Mouse (Mus musculus) stomach, embryonic 16.5 days (tissue): Measurements from ENCODE around the gene Rab40c. TPM values are rescaled to one million over a fixed set of nuclear protein-coding genes. Genes with fewer than 3 reads are reported as not detected.
A peak's percentile ranks its signal among the peaks of the same experiment; 100 is the strongest.

Source experiments
- ATAC-seq: fragments of 200-750 bp; cut with Nextera tagmentation; 2 replicates; pipeline ENCODE4 v1.8.0; 2017; ENCODE audit warnings: moderate number of reproducible peaks, moderate TSS enrichment; ENCODE audit not compliant: insufficient read depth, low FRiP score
- H3K27ac ChIP-seq: fragments of 300-500 bp; sonication (generic); 2 replicates; pipeline ENCODE4 v1.5.1; 2014; ENCODE audit warnings: low read length
- H3K27me3 ChIP-seq: fragments of 300-500 bp; sonication (generic); 2 replicates; pipeline ENCODE4 v1.6.1; 2014; ENCODE audit warnings: low read length, control low read depth, mixed read lengths; ENCODE audit not compliant: control insufficient read depth, insufficient read depth
- H3K36me3 ChIP-seq: fragments of 300-500 bp; sonication (generic); 2 replicates; pipeline ENCODE4 v1.6.1; 2014; ENCODE audit warnings: low read length; ENCODE audit not compliant: control insufficient read depth, insufficient read depth
- H3K4me1 ChIP-seq: fragments of 300-500 bp; sonication (generic); 2 replicates; pipeline ENCODE4 v1.6.1; 2014; ENCODE audit warnings: low read length, control low read depth, mixed read lengths; ENCODE audit not compliant: control insufficient read depth, insufficient read depth
- H3K4me2 ChIP-seq: fragments of 300-500 bp; sonication (generic); 2 replicates; pipeline ENCODE4 v1.6.1; 2014; ENCODE audit warnings: low read depth, low read length, mixed read lengths
- H3K4me3 ChIP-seq: fragments of 300-500 bp; sonication (generic); replicated peaks from 2 replicates; pipeline ENCODE4 v1.5.1; 2014; ENCODE audit warnings: mild to moderate bottlenecking, low read length
- H3K9ac ChIP-seq: fragments of 300-500 bp; sonication (generic); 2 replicates; pipeline ENCODE4 v1.6.1; 2014; ENCODE audit warnings: low read length
- H3K9me3 ChIP-seq: fragments of 300-500 bp; sonication (generic); replicated peaks from 2 replicates; pipeline ENCODE4 v1.6.1; 2016; ENCODE audit warnings: low read length, control low read depth; ENCODE audit not compliant: control insufficient read depth
- WGBS: fragments of 180-500 bp; shearing (Covaris S2); extraction: QIAGEN DNeasy Blood & Tissue Kit; methylation state at CpG from one replicate; pipeline ENCODE4 v1.1.7; 2014; 5-methylcytosine and 5-hydroxymethylcytosine counted together
- polyA plus RNA-seq: library from polyadenylated mRNA; unstranded; fragments of >200 nt; fragmentation: Nextera tagmentation; extraction: Ambion mirVana; gene quantifications from 2 replicates; pipeline ENCODE4 v1.2.1, GENCODE M21; 2015

The Rab40c gene
- polyA plus RNA-seq, 1 experiment from 2014 or later, result 26.3 TPM

- H3K4me1 ChIP-seq, result peaks cover 18% of the 10 kb centered on the region
- WGBS, result 20% methylated on average over 5 of the region's 5 CpGs
Measured at GRCm38 (mm10) chr17:25880913-25881641, 38.5 kb downstream of the Rab40c start.

GRCm38 (mm10) chr17:25880196-25880910, 39.2 kb downstream of the Rab40c start, which contains the start of gene Wfikkn1:
Gene Wfikkn1 (minus strand): TSS chr17:25880858.
- Histone ChIP-seq H3K9me3 (no peaks in the 10 kb centered on the region), H3K4me3 (no peak within 1 kb of the TSS), H3K4me1 (peaks cover 21% of the 10 kb centered on the region), H3K27ac (no peak within 1 kb of the TSS), H3K9ac (no peak within 1 kb of the TSS), H3K36me3 (peaks cover 15% of the 10 kb centered on the region), H3K4me2 (no peak within 1 kb of the TSS), H3K27me3 (no peaks in the 10 kb centered on the region)
- ATAC-seq, result no peak
- WGBS, result 32% methylated on average over 5 of the region's 5 CpGs

More at GRCm38 (mm10) chr17:25880913-25881641, 38.5 kb downstream of the Rab40c start:
- no peaks in the 10 kb centered on the region for H3K9me3 ChIP-seq
- H3K9ac ChIP-seq, result no peak overlapping the region
- H3K36me3 ChIP-seq, result peaks cover 15% of the 10 kb centered on the region
- no peaks in the 10 kb centered on the region for H3K27me3 ChIP-seq
- ATAC-seq, result no peak
- H3K4me2 ChIP-seq, result no peak overlapping the region
- no peak overlapping the region for H3K4me3 ChIP-seq
- H3K27ac ChIP-seq, result no peak overlapping the region

GRCm38 (mm10) chr17:25879750-25880149, 39.8 kb downstream of the Rab40c start:
- 75% methylated on average over 8 of the region's 8 CpGs for WGBS
- peaks cover 21% of the 10 kb centered on the region for H3K4me1 ChIP-seq
- H3K36me3 ChIP-seq, result peaks cover 15% of the 10 kb centered on the region
- H3K27me3 ChIP-seq, result no peaks in the 10 kb centered on the region
- H3K9ac ChIP-seq, result no peak overlapping the region
- no peaks in the 10 kb centered on the region for H3K9me3 ChIP-seq
- H3K4me3 ChIP-seq, result no peak overlapping the region
- no peak for ATAC-seq
- H3K27ac ChIP-seq, result no peak overlapping the region
- no peak overlapping the region for H3K4me2 ChIP-seq

GRCm38 (mm10) chr17:25879261-25879660, 40.3 kb downstream of the Rab40c start:
- Histone ChIP-seq H3K36me3 (peaks cover 10% of the 10 kb centered on the region), H3K4me3 (no peak overlapping the region), H3K4me2 (no peak overlapping the region), H3K9me3 (no peaks in the 10 kb centered on the region), H3K27me3 (no peaks in the 10 kb centered on the region), H3K9ac (no peak overlapping the region), H3K27ac (no peak overlapping the region), H3K4me1 (peaks cover 25% of the 10 kb centered on the region)
- WGBS, result 63% methylated on average over 4 of the region's 4 CpGs
- no peak for ATAC-seq

GRCm38 (mm10) chr17:25878611-25879180, 40.8 kb downstream of the Rab40c start:
- Histone ChIP-seq H3K36me3 (peaks cover 10% of the 10 kb centered on the region), H3K4me3 (no peak overlapping the region), H3K27me3 (no peaks in the 10 kb centered on the region), H3K4me2 (no peak overlapping the region), H3K4me1 (peaks cover 29% of the 10 kb centered on the region), H3K9me3 (no peaks in the 10 kb centered on the region), H3K27ac (no peak overlapping the region), H3K9ac (no peak overlapping the region)
- ATAC-seq, result no peak
- 92% methylated on average over 19 of the region's 19 CpGs for WGBS

GRCm38 (mm10) chr17:25877741-25878610, 41.6 kb downstream of the Rab40c start:
- 91% methylated on average over 32 of the region's 32 CpGs for WGBS
- Histone ChIP-seq H3K9me3 (no peaks in the 10 kb centered on the region), H3K27ac (no peak overlapping the region), H3K9ac (no peak overlapping the region), H3K4me3 (no peak overlapping the region), H3K4me1 (peaks cover 29% of the 10 kb centered on the region), H3K27me3 (no peaks in the 10 kb centered on the region), H3K4me2 (no peak overlapping the region), H3K36me3 (peaks cover 7% of the 10 kb centered on the region; the same call in 1 of the 2 replicates)
- ATAC-seq, result no peak

- Histone ChIP-seq H3K9me3 (no peaks in the 10 kb centered on the region), H3K27me3 (no peaks in the 10 kb centered on the region), H3K36me3 (peaks cover 7% of the 10 kb centered on the region; the same call in 1 of the 2 replicates), H3K27ac (no peak overlapping the region), H3K4me2 (no peak overlapping the region), H3K4me1 (peaks cover 29% of the 10 kb centered on the region), H3K9ac (no peak overlapping the region), H3K4me3 (no peak overlapping the region)
- 88% methylated on average over 3 of the region's 3 CpGs for WGBS
- ATAC-seq, result no peak
Measured at GRCm38 (mm10) chr17:25877025-25877424, 42.5 kb downstream of the Rab40c start.

- Histone ChIP-seq H3K9ac (peak overlapping the region; percentile 85), H3K27me3 (no peaks in the 10 kb centered on the region), H3K4me3 (peak overlapping the region; percentile 93), H3K4me1 (peaks cover 27% of the 10 kb centered on the region), H3K4me2 (peak overlapping the region; percentile 90), H3K27ac (no peak overlapping the region), H3K9me3 (no peaks in the 10 kb centered on the region), H3K36me3 (peaks cover 7% of the 10 kb centered on the region; the same call in 1 of the 2 replicates)
- ATAC-seq, result no peak
- WGBS, result 58% methylated on average over 10 of the region's 10 CpGs
Measured at GRCm38 (mm10) chr17:25876347-25876915, 43.1 kb downstream of the Rab40c start.
